ENCODE assay signal across 35 mouse cellular contexts in the genomic region with DNA sequence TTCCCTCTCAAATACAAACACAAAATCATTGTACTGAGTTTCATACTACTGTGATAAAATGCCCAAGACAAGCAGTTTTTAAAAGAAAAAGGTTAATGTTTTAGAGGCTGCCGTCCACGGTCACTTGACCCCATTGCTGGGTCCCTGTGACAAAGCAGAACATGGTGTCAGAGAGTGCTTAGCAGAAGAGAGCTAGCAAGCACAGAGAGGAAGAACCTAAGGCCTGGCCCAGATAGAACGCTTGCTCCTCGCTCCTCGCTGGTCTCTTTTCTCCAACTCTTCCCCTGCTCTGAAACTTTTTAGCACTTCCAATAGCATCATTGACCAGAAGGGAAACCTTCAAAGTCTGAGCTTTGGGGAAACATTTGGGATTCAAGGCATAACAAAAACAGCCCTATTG. TPM values are rescaled to one million over a fixed set of nuclear protein-coding genes. Genes with fewer than 3 reads are reported as not detected.
"Had no signal": no experiment of that assay in that cellular context is flagged by ENCODE, and none has a peak within 500 bp of the region (broad histone marks: within the 10 kb centered on the region; RNA-seq: fewer than 3 reads in every experiment).

No protein-coding gene starts in this region.

- H3K27ac ChIP-seq: heart, embryonic 10.5 days; heart, embryonic 13.5 days; heart, embryonic 15.5 days; hindbrain, embryonic 10.5 days; hindbrain, embryonic 12.5 days; hindbrain, embryonic 13.5 days; hindbrain, embryonic 14.5 days; hindbrain, embryonic 15.5 days; hindbrain, postnatal 0 days; intestine, embryonic 15.5 days; kidney, embryonic 15.5 days; kidney, postnatal 0 days; layer of hippocampus, adult 2 months had no signal

- H3K36me3 ChIP-seq: heart, embryonic 10.5 days; heart, embryonic 12.5 days; heart, embryonic 13.5 days; heart, embryonic 15.5 days; hindbrain, embryonic 10.5 days; hindbrain, embryonic 12.5 days; hindbrain, embryonic 13.5 days; hindbrain, embryonic 15.5 days; intestine, embryonic 15.5 days; kidney, embryonic 15.5 days had no signal

- H3K4me3 ChIP-seq: heart, embryonic 10.5 days; heart, embryonic 12.5 days; heart, embryonic 13.5 days; heart, embryonic 15.5 days; hindbrain, embryonic 10.5 days; hindbrain, embryonic 12.5 days; hindbrain, embryonic 13.5 days; hindbrain, embryonic 15.5 days; intestine, embryonic 15.5 days; kidney, embryonic 15.5 days; layer of hippocampus, adult 2 months had no signal

- H3K4me2 ChIP-seq: heart, embryonic 11.5 days; heart, embryonic 12.5 days; heart, embryonic 13.5 days; heart, embryonic 15.5 days; hindbrain, embryonic 12.5 days; hindbrain, embryonic 13.5 days; hindbrain, embryonic 14.5 days; hindbrain, embryonic 15.5 days; intestine, embryonic 15.5 days; kidney, embryonic 15.5 days had no signal

- H3K9ac ChIP-seq: heart, embryonic 12.5 days; heart, embryonic 13.5 days; heart, embryonic 15.5 days; hindbrain, embryonic 12.5 days; hindbrain, embryonic 13.5 days; hindbrain, embryonic 14.5 days; hindbrain, embryonic 15.5 days; intestine, embryonic 15.5 days; kidney, embryonic 15.5 days had no signal

- H3K9me3 ChIP-seq: heart, embryonic 10.5 days; heart, embryonic 12.5 days; heart, embryonic 13.5 days; heart, embryonic 15.5 days; hindbrain, embryonic 10.5 days; hindbrain, embryonic 12.5 days; hindbrain, embryonic 13.5 days; hindbrain, embryonic 15.5 days; intestine, embryonic 15.5 days; kidney, embryonic 15.5 days had no signal

- H3K27me3 ChIP-seq: heart, embryonic 12.5 days; heart, embryonic 13.5 days; heart, embryonic 15.5 days; hindbrain, embryonic 12.5 days; hindbrain, embryonic 13.5 days; hindbrain, embryonic 15.5 days; intestine, embryonic 15.5 days; kidney, embryonic 15.5 days had no signal

- ATAC-seq: hindbrain, embryonic 16.5 days; hindbrain, postnatal 0 days; inflammation-experienced regulatory T-cells, adult 6 months; intestine, embryonic 15.5 days; intestine, embryonic 16.5 days; intestine, postnatal 0 days had no signal

- DNase-seq: heart, postnatal 10 days; heart, postnatal 14 days; heart, postnatal 36 days; heart, postnatal 4 days; kidney, adult 11 months; kidney, adult 18-20 months; kidney, adult 2 months; kidney, adult 8-10 months; kidney, adult 9 months; kidney, postnatal 10 days; kidney, postnatal 14 days; kidney, postnatal 25 days; kidney, postnatal 36 days; kidney, postnatal 4 days; layer of hippocampus, adult 9-11 months; layer of hippocampus, postnatal 36 days had no signal

- H3K4me1 ChIP-seq: heart, embryonic 10.5 days; hindbrain, embryonic 13.5 days; intestine, embryonic 15.5 days had no signal

RNA-seq across cellular contexts. Expression of a gene that starts 19.4 kb away (rescaled TPM):
- polyA plus RNA-seq: heart, embryonic 12.5 days; heart, embryonic 13.5 days had no signal
